Mouse (Mus musculus): Measurements from ENCODE around the gene Cdc27.

- TF ChIP-seq CTCF (IDR thresholded peaks at IDR 0.05; ENCODE audit: low read depth, low read length) (no peak), POLR2A (IDR thresholded peaks at IDR 0.05; ENCODE audit: borderline replicate concordance, low read depth, low read length) (no peak)
Observed at GRCm38 (mm10) chr11:104566796-104567195, 16.4 kb upstream of the Cdc27 start.
